Mouse (Mus musculus) lung, adult 2 months (tissue): Measurements from ENCODE around the gene Rbm44.

Experiments
- CTCF ChIP-seq: fragments of 200-500 bp; IDR thresholded peaks from 2 replicates; pipeline ENCODE4 v1.5.1; 2011; ENCODE audit warnings: mild to moderate bottlenecking, low read length, control low read depth; ENCODE audit not compliant: insufficient read depth
- POLR2A ChIP-seq: fragments of 200-500 bp; IDR thresholded peaks from 2 replicates; pipeline ENCODE4 v1.6.1; 2011; ENCODE audit warnings: low read depth, mild to moderate bottlenecking, control low read depth, low read length, borderline replicate concordance; ENCODE audit errors: extremely low read depth

- TF ChIP-seq CTCF (no peak), POLR2A (no peak)
Observed at GRCm38 (mm10) chr1:91193242-91193641, 48.4 kb downstream of the Rbm44 start.
